Mouse (Mus musculus) ovary, postnatal 10 days (tissue): Measurements from ENCODE around the gene Txndc15.
A peak's percentile ranks its signal among the peaks of the same experiment; 100 is the strongest.
"Not testable (repeated sequence)": the region's sequence is repeated elsewhere in the genome, so short reads cannot be mapped to it uniquely, and the experiment has no call there.

Source experiments
- DNase-seq: peaks from one replicate; pipeline ENCODE4 v3.0.0; 2022; ENCODE audit warnings: low spot score

Gene Txndc15

DNA sequence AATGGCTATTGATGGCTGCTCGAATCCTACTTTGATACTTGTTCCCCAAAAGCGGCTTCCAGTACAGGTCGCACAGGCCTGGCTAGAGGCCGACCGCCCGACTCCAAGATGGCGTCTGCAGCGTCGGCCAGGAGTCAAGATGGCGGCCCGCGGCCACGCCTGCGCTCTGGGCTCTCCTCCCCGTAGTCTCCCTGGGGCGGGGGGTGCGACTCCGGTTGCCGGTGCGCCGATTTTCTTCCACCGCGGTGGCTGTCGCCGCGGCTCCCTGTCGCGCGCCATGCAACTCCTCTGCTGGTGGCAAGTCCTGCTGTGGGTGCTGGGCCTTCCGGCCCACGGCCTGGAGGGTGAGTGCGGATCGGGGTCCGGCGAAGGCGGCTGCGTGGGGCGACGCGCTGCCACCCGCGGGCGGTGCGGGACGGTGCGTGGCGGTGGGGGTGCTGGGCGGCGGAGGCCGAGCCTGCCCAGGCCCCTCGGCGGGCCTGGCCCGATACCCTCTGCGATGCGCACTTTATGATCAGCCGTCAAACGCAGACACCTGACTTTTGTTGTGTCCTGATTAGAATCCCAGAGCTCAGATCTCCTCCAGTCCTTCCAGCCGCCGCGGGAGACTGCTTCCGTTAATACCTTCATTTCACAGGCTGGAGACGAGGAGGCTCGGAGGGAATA, at the start of gene Txndc15:
TSS of gene Txndc15 (plus strand) at position 150 of the 666 bp plus-strand sequence.
- peak; percentile 88 for DNase-seq

- DNase-seq = no peak
These were observed 45.9 kb upstream of the Txndc15 start for GRCm38 (mm10) chr13:55668550-55668949.

DNA sequence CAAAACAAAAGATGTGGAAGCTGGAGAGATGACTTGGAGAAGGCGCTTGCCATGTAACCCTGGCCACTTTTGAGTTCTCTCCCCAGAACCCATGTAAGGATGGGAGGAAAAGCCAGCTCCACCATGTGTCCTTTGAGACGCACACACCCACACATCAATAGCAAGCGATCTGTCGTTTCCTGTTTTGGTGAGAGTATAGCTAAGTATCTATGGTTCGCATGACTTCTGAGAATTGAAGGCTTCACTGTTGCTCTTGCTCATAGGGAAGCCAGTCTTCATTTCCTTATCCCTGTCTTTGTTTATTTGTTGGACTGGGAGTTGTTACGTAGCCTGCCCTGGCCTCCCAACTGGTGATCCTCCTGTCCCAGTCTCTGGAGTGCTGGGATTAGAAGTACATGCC, 41.7 kb upstream of the Txndc15 start:
- no peak for DNase-seq

DNA sequence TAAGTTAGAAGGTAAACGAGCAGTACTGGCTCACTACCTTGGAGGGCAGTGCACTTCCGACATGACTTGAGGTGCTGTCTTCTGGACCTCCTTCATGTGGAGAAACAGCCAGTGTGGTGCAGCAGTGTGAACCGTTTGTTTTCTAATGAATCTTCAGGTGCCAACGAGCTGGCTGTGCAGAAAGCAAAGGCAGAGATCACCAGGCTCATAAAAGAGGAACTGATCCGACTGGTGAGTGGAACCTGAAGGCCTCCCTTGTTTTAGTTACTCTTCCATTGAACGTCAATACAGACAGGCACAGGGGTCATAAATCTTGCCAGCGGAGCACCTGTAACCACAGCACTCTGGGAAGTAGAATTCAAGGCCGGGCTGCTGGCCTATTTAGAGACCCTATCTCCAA, 37.1 kb upstream of the Txndc15 start:
- DNase-seq = no peak

DNA sequence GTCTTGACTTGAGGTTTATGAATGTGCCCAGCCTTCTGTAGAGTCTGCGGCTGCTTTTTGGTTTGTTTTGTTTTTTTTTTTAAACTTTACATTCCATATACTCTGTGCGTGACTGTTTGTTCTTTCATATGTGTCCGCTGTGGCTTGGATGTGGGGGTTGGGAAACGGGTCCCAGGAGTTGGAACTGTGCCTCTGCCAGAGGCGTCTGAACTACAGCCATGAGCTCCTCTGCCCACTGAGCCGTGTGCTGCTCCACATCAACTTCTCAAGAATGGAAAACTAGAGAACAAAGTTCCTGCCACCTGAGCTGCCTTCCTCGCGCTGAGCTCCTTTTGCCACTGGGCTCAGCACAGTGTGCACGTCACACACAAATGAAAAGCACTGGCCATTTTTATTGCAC, 32.2 kb upstream of the Txndc15 start:
- no peak for DNase-seq

DNA sequence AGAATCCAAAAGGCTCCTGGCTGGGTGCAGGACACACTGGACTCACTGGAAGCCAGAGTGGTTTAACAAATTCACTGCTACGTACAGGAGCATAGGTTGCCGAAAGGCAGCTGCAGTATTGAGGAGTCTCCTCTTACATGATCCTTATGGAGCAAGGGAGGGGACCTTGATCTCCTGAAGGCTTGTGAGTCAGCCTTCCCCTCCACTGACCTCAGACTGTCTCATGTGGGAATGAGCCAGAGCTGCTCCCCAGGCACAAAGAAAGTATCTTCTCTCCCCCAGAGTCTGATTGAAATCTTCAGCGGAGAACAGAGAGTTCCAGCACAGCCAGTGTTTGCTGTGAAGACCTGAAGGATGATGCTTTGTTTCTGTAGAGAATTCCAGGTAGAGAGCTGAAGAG, 30.9 kb upstream of the Txndc15 start:
- DNase-seq = no peak

DNA sequence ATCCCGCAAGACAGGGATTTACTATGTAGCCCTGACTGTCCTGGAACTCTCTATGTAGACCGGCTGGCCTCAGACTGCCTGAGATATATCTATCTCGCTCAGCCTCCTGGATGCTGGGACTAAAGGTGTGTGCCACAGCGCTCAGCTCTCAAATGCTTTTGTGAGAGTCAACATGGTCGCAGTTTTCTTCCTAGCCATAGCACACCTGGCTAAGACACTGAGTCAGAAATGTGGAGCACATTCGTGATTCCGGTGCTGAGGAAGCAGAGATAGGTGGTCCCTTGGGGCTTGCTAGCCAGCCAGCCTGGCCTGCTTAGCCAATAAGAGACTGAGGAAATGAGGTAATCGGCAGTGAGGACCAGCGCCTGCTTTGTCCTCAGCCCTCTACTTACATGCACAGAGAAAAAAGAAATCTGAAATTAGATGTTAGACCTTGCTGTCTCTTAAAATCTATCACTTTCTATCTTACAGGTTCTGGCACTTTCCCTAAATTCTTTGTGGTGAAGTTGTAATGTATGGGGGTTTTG, 28.3 kb upstream of the Txndc15 start:
- no peak for DNase-seq

GRCm38 (mm10) chr13:55687927-55688602, 26.4 kb upstream of the Txndc15 start:
- no peak for DNase-seq

- peak; percentile 79 for DNase-seq
These were observed 21.8 kb upstream of the Txndc15 start, which contains the start of gene B230219D22Rik for GRCm38 (mm10) chr13:55692535-55693242. Gene B230219D22Rik, plus strand, starts transcription at chr13:55693124.

DNA sequence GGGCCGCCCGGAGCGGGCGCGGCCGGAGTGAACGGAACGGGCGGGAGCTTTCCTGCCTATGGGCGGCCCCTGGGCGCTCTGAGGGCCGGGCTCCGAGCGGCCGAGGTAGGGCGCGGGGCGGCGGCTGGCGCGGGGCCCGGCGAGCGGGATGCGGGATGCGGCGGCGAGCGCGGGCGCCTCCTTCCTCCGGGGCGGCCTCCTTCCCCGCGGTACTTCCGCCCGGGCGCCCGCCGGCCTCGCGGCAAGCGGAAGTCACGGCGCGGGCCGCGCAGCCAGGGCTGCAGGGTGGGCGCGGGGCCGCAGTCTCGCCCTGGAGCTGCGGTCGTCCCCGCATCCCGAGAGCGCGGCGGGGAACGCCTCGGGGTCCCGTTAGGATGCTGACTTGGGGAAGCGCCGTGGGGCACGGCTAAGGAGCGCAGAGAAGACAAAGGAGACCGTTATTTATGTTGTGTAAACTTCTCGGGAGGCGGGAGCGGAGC, 21.2 kb upstream of the Txndc15 start:
- DNase-seq = no peak

GRCm38 (mm10) chr13:55694110-55694509, 20.3 kb upstream of the Txndc15 start:
- no peak for DNase-seq

DNA sequence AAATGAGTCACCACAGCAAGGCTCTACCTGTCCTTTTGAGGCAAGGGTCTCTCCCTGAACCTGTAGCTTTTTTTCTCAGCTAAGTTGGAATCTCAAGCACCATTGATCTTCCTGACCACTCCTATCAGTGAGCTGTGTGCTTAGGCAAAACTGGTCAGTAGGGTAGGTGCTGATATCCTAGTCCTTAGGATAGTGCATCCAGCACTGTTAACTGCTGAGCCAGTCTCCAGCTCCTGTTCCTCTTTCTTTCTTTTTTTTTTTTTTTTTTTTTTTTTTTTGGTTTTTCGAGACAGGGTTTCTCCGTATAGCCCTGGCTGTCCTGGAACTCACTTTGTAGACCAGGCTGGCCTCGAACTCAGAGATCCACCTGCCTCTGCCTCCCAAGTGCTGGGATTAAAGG, 18.5 kb upstream of the Txndc15 start:
- DNase-seq = not testable (repeated sequence)

DNA sequence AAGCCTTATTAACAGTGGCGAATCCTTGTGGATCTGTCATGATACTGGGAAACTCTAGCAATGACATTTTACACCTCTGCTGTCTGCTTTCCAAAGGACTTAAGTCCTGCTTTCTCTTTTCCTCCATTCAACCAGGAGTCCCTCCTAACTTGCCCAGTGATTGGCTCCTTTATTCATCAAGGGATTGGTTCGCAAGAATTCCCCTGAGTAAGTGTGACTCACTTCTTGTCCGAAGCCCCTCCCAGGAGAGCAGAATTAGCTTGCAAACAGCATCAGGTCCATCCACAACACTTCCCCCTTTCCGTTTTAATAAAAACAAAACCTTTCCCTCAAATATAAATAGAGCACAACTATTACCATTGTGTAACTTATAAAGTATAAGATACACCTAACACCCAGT, 10.1 kb upstream of the Txndc15 start:
- no peak for DNase-seq

GRCm38 (mm10) chr13:55712846-55713245, 1.6 kb upstream of the Txndc15 start:
- no peak for DNase-seq

GRCm38 (mm10) chr13:55715167-55715512, 690 bp downstream of the Txndc15 start:
- no peak for DNase-seq

DNA sequence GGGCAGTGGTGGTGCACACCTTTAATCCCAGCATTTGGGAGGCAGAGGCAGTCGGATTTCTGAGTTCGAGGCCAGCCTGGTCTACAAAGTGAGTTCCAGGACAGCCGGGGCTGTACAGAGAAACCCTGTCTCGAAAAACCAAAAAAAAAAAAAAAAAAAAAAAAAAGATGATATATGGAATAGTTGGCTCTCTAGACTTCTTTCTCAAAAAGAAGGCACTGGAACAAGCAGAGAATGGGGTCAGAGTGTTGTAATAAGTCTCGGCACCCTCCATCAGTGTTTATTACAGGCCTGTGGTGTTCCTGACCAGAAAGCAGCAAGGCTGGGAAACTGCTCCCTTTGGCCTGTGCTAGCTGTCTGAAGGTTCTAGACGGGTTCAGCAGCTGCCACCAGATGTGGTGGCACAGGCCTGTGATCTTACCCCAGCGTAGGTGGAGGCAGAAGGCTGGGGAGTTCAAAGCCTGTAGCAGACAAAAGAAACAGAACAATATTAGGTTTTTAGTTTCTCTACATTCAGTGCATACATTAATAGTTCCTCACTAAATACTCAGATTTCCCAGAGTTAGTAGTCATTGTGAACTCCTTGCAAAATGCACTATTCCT, 1.6 kb downstream of the Txndc15 start:
- DNase-seq = no peak

GRCm38 (mm10) chr13:55721516-55721915, 7.1 kb downstream of the Txndc15 start:
- no peak for DNase-seq

- DNase-seq = no peak
These were observed 7.5 kb downstream of the Txndc15 start for GRCm38 (mm10) chr13:55721995-55722394.

DNA sequence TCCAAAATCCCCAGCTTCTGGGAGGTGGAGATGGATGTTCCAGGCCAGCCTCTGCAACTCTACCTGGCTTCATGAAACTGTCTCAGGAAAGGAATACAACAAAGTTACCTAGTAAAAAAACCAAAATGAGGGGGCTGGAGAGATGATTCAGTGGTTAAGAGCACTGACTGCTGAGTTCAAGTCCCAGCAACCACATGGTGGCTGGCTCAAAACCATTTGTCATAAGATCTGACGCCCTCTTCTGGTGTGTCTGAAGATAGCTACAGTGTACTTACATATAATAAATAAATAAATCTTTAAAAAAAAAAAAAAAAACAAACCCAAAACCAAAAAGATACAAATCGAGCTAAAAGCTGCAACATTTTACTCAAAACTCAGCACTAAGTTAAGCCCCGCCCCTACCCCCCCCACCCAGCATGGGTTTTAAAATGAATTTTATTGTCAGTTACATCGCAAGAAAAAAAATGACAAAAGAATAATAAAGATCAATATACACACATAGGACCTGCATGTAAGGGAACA, 12.2 kb downstream of the Txndc15 start:
- no peak for DNase-seq

- DNase-seq = peak; percentile 68
These were observed 12.8 kb downstream of the Txndc15 start, which contains the start of gene Pcbd2 for GRCm38 (mm10) chr13:55727120-55727838. Gene Pcbd2, plus strand, starts transcription at chr13:55727368.

DNA sequence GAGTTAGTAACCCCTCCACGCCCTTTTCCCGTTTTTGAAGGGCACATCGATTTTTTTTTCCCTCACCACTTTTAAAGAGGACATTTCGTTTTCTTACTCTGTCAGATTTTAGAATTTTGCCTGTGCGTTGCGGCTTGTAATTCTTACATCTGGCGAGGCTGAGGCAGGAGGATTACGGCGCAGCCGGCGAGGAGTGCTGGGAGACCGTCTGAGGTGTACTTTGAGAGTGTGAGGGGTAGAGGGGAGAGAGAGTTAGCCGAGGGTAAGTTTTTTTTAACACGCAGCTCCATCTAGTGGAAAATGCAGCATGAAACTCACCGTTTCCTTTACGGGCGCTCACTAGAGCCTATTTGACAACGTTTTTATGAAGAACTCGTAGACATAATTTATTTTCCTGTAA, 13.4 kb downstream of the Txndc15 start:
- peak; percentile 45 for DNase-seq
